Mouse (Mus musculus) CD8-positive naive resting alpha-beta T cell, adult 57 days (primary cell): ENCODE results near the gene Kiss1. TPM values are rescaled to one million over a fixed set of nuclear protein-coding genes. Genes with fewer than 3 reads are reported as not detected.

Experiments
- total RNA-seq: library from RNA; stranded (reverse); gene quantifications from one replicate; pipeline ENCODE4 v1.2.4, GENCODE M21; 2023

Gene Kiss1
- total RNA-seq, result not detected

DNA sequence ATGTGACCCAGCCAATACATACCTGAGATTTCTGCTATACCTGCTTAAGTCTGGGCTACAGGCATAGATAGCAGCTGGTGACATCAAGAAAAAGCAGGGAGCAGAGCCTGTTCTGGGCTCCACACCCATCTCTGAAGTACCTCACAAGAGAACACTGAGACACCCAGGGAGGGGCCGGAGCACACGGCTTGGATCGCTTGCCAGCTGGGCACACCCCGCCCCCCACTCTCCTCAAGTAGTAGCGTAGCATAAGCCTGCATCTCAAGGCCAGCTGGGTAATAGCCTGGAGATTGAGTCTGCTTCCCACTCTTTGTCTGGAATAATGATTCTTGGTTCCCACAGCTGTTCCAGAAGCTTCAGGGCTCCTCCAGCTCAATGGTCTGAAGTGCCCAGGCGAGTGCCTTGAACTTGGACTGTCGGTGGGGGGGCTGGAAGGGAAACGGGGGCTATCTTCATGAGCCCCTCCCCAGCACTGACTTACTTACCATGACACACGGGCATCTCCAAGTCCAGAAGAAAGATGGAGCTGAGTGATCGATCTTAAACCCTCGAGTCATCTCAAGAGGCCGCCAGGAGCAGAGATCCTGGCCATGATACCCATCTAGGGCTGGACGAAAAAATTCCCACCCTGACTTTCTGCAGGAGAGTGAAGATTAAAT, at the start of gene Kiss1:
TSS of gene Kiss1 (plus strand) at position 609 of the 659 bp plus-strand sequence.

DNA sequence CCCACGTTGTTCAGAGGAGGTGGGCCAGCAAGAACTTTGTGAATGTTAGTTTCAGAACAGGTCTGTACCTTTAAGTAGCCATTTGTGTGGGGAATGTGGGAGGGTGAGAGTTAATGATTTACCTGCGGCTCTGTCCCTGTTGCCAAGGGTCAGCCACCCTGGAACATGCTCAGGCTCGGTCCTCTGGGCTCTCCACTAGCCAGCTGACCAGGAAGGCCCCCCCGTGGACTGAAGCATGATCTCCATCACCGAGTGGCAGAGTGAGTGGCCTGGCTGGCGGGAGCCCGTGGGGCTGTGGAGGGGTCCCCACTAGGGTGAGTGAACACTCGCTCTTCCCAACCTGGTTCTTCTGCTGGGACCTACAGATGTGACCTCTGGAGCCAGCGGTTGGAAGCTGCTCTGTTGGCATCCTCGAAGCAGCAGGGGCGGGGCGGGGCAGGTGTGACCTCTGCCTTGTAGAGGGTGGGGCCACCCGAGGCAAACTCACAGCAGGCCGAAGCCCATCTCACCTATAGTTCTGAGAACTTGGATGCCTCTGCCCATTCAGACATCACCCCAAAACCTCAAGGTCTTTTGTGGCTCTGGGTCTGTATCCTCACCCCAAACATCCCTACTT, 11.9 kb upstream of the Kiss1 start, which contains the start of gene Golt1a:
TSS of gene Golt1a (plus strand) at position 149 of the 616 bp plus-strand sequence.

DNA sequence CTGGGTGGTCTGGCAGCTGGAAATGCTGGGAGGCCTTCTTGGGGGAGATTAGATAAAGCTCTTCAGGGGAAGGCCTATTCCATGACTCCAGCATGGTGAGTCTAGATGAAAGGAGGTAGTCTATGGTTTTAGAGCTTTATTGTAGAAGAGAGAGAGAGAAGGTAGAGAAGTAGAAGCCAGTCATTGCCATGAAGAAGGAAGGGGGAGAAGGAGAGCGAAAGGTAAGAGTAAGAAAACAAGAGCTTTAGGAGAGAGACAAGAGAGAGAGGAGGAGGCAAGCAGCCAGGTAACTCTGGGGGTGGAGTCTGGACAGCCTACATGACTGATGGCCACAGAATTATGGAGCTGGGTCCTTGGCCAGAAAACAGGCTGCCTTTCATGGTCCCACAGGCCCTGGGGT, 28.5 kb downstream of the Kiss1 start, which contains the start of gene Ren1:
TSS of gene Ren1 (plus strand) at position 301 of the 400 bp plus-strand sequence.

DNA sequence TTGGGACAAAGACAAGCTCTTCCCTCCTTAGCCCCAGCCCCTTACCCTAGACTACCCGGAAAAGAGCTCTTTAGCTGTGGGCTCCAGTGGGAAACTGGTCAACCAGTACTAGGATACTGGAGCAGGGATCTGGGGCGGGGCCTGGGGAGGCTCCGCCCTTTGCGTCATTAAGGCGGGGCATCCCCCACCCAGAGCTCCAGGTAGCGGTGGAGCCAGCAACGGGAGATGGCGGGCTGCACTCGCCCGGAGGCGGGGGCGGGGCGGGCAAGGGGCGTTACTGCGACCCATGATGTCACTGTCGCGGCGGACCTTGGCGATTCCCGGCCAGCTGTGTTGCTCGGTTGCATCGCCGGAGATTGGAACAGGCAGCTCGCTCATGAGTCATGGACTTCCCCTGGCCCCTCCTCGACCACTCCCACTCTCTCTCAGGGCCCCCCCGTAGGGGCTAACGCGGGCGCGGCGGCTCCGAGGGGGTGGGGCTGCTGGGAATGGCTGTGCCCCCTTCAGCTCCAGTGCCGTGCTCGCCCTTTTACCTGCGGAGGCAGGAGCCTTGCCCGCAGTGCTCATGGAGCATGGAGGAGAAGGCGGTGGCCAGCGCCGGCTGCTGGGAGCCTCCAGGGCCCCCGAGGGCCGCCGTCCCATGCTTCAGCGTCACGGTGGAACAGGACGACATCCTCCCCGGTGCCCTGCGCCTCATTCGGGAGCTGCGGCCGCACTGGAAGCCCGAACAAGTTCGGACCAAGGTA, 41.8 kb downstream of the Kiss1 start, which contains the start of gene Etnk2:
TSS of gene Etnk2 (plus strand) at position 297 of the 746 bp plus-strand sequence.

Other genes starting within 250 kb of the Kiss1 start
- gene Ppp1r15b, start 190.7 kb upstream of the Kiss1 start, total RNA-seq, result 93.7 TPM
- 39.3 TPM for gene Plekha6, start 157.7 kb upstream of the Kiss1 start, total RNA-seq
- not detected for gene Golt1a, start 12.1 kb upstream of the Kiss1 start, total RNA-seq
- not detected for gene Ren1, start 28.6 kb downstream of the Kiss1 start, total RNA-seq
- not detected for gene Etnk2, start 41.7 kb downstream of the Kiss1 start, total RNA-seq
- gene Sox13, start 102.5 kb downstream of the Kiss1 start, total RNA-seq, result 0.18 TPM